Mouse (Mus musculus): ENCODE measurements around the gene Tardbp. TPM values are rescaled to one million over a fixed set of nuclear protein-coding genes. Genes with fewer than 3 reads are reported as not detected.
A peak's percentile ranks its signal among the peaks of the same experiment; 100 is the strongest.

Gene Tardbp
- 456 and 583 TPM in 2 replicates for total RNA-seq (2014; fragmentation: Nextera tagmentation)
- 804 and 881 TPM in 2 replicates for total RNA-seq (2017)

DNA sequence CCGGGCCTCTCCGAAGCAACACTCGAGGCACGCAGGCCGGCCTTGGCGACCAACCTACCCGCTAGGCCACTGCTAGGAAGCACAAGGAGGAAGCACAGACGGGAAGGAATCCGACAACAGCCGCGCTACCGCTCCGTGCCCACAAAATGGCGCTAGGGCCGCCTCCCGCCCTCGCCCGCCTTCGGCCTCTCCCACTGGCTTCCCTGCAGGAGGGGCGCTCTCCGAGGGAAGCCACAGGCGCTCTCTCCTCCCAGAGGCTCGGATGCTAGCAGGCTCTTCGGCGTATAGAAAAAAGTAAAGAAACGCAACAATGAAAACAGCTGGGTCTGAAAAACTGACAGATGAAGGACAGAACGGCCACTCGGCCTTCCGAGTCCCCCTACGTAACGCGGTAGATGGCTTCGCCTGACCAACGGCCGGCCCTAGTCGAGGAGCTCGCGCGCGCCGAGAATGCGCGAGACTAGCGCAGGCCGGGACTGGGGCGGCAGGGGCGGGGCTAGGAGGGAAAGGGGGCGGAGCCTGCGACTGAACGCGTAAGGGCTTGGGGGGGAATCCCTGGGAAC is at the start of gene Tardbp:
Gene Tardbp (minus strand): TSS at position 397 of the 563 bp plus-strand sequence.
- peak; percentile 86 for ATAC-seq (replicated peaks; ENCODE audit: low FRiP score, low TSS enrichment, poor library complexity, severe bottlenecking)

DNA sequence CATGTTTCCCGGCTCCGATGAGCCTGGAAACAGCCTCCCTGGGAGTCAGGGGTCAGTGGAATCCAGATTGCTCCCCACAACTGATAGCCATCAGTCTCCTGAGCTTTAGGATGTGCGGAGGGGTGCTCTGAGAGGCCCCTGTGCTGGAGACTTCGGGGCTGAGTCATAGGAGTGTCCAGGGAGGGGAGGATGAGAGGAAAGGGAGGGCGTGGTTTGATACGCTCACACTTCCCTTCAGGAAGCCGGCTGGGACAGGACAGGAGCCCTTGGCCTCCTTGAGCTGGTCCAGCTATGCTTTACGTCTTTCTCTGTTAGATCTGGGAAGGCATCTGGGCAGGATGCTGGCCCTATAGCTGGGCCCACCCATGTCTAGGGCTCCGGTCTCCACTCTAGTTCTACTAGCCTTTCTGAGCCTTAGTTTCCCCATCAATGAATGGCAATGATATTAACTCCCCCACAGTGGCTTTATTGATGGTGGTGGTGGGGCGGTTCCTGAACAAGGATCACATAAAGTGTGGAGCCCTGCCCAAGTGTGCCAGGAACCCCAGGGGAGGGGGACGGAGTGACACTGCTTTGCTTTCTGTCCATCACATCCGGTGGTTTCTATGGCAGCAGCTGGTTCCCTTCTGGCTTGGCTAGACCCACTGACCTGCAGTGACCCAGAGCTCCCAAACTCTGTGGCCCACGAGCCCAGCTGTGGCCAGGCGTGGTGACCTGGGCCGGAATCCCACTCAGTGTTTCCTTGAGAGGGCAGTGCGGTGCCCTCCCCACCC is 49.6 kb upstream of the Tardbp start:
- ATAC-seq (replicated peaks; ENCODE audit: low FRiP score, low TSS enrichment, poor library complexity, severe bottlenecking), result no peak

DNA sequence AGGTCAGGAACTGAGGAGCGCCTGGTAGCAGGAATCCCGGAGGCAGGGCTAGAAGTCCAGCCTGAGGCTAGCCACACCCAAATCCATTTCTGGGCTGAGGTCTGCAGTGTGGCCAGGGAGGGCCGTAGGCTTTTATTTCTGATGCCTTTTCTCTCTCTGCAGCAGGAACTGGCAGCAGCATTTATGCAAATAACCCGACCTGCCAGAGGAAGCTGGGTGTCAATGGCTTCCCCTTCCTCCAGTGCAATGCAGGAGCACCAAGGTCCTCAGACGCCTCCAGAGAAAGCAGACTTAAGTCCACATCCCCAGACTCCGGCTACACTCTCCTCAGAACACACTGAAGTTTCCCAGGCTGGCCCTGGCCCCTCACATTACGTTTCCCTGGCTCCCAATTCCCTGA is 48.2 kb upstream of the Tardbp start:
- no peak for ATAC-seq (replicated peaks; ENCODE audit: low FRiP score, low TSS enrichment, poor library complexity, severe bottlenecking)

DNA sequence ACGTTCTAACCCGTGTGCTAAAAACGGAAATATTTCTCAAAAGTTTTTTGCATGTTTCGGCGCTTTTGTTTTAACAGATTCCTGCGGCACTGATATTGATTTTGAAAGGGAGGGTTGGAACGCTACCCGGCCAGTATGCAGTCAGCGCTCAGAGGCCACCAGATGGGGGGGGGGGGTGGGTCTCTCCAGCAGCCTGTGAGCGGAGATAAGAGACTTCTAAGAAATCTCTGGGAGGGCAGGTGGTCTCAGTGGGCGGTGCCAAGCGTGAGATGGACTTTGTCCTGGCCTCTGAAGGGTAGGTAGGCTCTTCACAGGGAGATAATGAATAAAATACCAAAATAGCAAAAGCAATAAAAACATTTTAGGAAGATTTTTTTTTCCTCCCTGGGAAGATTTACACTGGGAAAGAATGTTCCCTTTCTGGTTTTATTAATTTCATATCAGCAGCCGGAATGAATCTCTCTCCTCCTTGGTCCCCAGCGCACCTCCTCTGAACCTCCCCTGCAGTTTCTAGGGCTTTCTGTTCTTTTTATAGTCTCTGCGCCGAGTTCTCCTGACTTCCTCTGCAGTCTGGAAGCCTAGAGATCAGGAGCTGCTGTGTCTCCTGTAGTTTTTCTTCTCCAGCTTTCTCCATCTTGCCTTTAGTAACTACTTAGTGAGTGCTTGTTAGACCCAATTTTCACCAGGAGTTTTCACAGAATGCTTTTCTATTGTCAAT is 44.6 kb upstream of the Tardbp start:
- peak; percentile 64 for ATAC-seq (replicated peaks; ENCODE audit: low FRiP score, low TSS enrichment, poor library complexity, severe bottlenecking)

DNA sequence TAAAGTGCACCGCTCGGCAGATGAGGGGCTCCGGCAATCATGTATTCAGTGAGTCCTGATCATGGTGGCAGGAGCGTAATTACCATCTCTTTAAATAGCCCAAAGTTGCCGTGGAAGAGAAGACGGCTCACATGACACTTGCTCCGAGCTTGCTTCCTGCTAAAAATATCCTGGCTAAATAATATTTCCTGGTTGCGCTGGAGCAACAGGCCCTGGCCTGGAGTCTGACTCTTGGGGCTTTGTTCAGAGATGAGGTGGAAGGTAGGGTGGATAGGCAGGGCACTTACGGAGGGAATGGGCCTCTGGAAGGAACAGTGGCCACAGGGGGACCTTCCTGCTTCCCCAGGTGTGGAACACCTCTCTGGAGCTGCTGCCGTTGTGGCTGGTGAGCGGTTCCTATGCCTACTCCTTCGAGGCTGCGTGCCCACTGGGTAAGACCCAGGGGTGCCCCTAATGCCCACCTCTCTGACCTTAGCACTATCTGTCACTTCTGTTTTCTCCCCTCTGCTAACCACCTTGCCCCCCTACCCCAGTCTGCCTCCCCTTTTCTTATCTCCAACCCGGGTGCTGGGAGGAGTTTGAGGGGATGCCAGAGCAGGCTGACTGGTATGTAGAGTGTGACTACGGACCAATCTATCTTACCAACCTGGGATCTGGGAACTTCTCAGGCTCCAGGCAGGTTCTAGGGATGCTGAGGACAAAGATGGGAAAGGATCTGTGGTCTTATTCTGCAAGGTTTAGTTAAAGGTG is 40.4 kb upstream of the Tardbp start:
- ATAC-seq (replicated peaks; ENCODE audit: low FRiP score, low TSS enrichment, poor library complexity, severe bottlenecking), result no peak

DNA sequence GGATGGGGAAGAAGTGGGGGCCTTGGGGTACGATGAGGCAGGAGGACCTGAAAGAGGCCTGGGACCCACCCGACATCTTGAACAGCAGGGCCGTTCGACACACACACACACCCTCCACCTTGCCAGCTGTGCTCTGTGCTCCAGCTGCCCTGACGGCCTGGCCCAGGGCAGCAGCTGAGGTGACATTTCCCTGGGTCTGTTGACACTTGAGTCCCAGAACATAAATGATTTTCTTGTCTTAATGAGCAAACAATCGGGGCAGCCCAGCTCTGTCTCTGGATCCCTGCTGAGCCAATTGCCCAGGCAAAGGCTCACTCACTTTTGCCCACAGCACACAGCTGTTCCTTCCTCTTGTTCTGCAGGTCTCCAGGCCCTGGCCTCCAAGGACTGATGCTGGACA is 37.2 kb upstream of the Tardbp start:
- no peak for ATAC-seq (replicated peaks; ENCODE audit: low FRiP score, low TSS enrichment, poor library complexity, severe bottlenecking)

DNA sequence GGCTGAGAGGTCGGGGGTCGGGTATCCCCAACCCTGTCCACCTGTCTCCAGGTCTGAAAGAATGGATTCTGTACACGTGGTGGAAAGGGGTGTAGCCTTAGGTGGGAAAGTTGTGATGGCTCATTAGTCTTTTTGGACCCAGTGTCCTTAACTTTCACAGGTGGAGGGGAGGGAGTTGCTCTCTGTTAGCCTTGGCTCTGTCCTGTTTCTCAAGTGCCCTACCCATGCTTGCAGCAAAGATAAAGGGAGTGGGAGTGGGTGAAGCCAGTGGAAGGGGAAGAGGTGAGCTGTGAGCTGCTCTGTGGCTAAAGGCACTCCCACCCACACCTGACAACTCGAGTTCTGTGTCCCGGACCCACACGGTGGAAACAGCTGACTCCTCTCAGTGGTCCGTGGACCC is 36.5 kb upstream of the Tardbp start:
- ATAC-seq (replicated peaks; ENCODE audit: low FRiP score, low TSS enrichment, poor library complexity, severe bottlenecking), result no peak

DNA sequence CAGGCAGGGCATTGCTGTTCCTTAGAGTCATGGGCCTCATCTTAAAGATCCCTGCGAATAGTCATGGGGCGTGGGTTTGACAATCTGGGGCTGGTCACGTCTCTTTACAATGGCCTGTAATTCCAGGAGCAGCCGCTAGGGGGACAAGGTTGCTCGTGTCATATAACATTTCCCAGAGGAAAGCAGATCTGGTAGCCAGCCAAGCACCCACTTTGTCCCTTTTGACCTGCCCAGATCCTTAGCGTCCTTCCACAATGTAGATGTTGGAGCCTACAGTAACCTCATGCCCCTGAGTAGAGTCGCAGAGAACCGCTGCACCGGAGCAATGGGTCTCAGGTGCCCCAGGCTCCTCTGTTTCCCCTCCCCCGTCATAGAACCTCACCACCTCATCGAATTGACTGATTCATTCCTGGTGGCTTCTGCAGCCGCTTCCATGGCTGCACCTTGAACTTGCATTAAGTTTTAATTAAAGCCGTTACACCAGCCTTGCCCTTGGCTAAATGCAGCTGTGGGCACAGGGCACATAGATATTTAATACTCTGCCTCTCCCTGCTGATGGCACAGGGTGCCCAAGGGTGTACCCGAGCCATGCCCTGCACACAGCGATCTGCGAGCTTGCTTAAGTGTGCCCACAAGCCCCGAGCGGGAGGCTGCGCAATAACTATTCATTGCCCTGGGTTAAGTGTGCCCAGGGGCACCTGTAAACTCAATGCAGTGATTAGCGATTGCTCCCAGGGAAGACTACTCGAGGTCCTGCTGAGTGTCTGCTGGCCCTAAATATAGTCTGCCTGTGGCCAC is 35.5 kb upstream of the Tardbp start:
- ATAC-seq (replicated peaks; ENCODE audit: low FRiP score, low TSS enrichment, poor library complexity, severe bottlenecking), result peak; percentile 75

DNA sequence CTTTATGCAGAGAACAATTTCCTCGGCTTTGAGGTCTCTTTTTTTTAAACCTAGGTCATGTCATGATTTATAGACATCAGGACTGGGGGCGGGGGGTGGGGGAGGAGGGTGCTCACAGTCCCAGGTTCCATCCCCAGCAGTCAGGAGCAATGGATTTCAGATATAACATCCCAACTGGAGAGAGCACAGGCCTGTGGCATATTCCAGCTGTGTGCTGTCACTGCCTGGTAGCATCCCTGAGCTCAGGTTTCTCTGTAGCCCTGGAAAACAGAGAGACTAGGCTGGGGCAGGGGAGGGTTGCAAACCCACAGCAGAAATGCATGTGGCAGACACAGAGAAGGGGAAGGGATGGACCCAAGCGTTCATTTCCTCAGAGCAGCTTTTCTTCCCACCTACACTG is 33.4 kb upstream of the Tardbp start:
- no peak for ATAC-seq (replicated peaks; ENCODE audit: low FRiP score, low TSS enrichment, poor library complexity, severe bottlenecking)

DNA sequence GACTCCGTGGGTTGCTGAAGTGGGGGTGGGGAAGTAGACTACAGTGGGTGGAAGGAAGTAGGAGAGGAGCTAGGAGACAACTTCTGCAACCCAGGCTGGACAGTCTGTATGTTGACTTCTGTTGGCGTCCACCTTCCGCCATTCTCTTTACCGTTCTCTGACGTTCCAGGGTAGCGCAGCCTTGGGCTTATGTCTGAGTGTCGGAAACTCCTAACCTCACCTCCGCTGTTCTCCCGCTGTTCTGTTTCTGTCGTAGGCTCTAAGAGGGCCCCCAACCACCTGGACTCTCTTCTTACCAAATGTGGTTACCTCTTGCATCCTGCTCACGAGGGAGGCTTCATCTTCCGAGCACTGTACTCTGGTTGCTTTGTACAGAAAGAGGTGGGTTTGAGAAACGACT is 31.0 kb upstream of the Tardbp start:
- ATAC-seq (replicated peaks; ENCODE audit: low FRiP score, low TSS enrichment, poor library complexity, severe bottlenecking), result no peak

DNA sequence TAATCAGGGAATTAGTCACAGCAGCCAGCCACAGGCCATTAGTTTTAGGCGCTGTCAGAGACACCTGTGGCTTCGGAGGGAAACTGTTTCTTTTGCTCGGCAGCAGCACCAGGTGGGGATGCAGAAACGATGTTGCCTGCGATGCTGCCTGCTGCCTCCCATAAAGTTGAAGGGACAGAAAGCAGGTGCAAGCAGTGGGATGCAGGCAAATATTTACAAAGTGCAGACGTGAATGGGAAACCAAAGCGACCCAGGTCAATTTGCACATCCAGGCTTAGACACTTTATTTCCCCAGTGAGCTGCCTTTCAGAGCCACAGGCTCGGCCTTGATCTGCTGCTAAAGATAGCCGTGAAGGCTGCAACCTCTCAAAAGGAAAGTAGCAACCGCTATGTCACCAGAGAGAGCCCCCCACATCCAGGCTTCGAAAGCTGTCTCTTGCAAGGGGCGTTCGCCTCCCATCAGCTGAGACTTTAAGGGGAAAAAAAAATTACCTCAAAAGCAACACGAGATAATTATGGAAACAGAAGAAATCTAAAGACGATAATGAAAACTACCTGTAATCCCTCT is 30.0 kb upstream of the Tardbp start:
- ATAC-seq (replicated peaks; ENCODE audit: low FRiP score, low TSS enrichment, poor library complexity, severe bottlenecking), result no peak

DNA sequence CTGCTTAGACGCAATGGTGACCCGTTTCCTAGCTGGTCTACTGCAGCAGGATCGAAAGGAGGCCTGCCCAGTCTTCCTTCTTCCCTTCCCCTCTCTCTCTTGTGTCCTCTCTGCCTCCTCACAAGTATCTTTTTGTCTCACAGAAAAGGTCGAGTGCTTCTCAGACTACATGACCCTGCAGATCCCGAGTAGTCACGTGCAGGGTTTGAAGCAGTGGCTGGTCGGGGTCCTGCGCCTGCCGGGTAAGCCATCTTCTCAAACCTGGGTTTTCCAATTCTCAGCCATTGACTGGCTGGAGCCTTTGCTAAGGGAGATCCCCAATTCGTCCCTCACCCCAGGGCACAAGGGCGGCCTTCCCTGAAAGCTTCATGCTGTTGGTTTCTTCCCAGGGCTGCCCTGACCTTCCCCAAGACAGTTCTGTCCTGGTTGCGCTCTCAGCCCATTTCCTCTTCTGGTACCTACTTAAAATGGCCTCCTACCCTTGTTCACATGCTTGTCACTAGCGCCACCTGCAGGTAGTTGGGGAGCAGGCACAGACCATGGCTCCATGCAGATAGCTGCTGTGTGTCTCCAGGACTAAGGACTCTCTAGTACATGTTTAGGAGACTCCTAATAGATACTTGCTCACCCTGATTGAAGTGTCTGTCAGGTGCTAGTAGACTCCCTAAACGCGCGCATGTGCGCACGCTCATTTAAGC is 28.0 kb upstream of the Tardbp start:
- ATAC-seq (replicated peaks; ENCODE audit: low FRiP score, low TSS enrichment, poor library complexity, severe bottlenecking), result peak; percentile 76

DNA sequence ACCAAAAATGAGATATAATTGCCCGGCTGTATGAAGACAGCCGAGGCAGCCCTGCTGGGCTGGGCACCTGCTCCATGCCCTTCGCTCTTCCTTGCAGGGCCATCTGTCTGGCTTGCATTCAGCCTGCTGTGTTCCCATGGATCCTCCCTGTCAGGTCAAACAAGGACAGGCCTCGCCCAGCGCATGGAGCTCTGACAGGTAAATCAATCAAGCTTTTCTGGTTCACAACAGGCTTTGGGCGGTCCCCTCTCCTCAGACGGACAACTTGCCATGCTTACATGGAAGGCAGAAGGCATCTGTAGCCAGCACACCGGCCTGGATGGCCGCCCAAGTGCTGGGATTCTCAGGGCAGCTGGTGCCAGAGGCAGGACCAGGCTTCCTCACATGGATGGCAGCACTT is 24.2 kb upstream of the Tardbp start:
- ATAC-seq (replicated peaks; ENCODE audit: low FRiP score, low TSS enrichment, poor library complexity, severe bottlenecking), result no peak

DNA sequence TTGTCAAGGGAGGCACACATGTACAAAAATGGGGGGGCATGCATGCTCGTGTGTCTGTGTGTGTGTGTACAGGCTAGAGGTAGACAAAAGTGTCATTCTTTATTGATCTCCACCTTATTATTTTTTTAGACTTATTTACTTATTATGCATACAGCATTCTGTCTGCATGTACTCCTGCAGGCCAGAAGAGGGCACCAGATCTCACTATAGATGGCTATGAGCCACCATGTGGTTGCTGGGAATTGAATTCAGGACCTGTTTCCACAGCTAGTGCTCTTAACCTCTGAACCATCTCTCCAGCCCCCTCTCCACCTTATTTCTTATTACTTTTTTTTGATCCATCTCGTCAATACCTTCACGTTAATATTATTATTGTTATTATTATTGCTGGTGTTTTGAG is 22.5 kb upstream of the Tardbp start:
- no peak; the same call in 1 of the 2 replicates for ATAC-seq (replicated peaks; ENCODE audit: low FRiP score, low TSS enrichment, poor library complexity, severe bottlenecking)

DNA sequence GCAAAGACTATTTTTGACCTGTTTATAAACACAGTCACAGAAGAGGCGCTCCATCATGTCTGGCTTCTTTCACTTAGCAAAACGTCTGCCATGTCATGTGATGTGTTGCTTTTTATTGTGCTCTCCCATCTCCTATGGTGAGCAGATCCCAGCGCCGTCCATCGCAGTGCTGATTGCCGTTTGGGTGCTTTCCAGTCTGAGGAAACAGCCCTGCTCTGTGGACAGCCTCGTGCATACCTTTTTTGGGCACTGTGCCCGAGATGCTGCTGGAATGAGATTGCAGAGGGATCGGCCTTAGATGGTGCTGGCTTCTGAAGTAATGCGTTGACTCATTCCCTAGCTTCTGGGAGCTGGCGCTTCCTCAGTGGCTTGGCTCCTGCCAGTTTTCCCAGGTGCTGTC is 19.8 kb upstream of the Tardbp start:
- peak; percentile 36; the same call in 1 of the 2 replicates for ATAC-seq (replicated peaks; ENCODE audit: low FRiP score, low TSS enrichment, poor library complexity, severe bottlenecking)

DNA sequence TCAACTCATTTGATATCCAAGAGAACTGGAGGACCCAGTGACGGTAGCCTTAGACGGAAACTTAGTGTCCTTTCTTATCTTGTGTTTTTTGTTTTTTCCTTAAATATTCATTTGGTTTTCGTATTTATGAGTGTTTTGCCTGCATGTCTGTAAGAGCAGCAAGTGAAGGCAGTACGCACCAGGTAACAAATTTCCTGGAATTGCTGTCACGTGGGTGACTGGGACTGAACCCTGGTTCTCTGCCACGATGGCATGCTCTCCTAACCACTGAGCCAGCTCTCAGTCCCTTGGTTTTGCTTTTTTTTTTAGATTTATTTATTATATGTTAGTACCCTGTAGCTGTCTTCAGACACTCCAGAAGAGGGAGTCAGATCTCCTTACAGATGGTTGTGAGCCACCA is 18.1 kb upstream of the Tardbp start:
- ATAC-seq (replicated peaks; ENCODE audit: low FRiP score, low TSS enrichment, poor library complexity, severe bottlenecking), result no peak

DNA sequence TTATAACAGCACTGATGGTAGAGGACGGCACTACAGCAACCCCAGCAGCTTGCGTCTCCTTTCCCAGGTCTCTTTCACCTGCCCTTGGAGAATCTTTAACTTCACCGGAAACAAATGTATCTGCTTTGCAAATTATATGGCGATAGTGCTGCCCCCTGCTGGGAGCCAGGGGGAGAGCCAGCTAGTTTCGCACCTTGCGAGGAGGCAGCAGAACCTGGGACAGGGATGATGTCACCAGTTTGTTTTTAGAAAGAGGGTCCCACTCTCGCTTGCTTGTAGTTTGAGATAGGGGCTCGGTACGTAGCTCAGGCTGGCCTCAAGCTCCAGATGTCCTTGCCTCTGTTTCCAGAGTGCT is 17.3 kb upstream of the Tardbp start:
- peak; percentile 84 for ATAC-seq (replicated peaks; ENCODE audit: low FRiP score, low TSS enrichment, poor library complexity, severe bottlenecking)
